Mouse (Mus musculus) midbrain, embryonic 16.5 days (tissue): Measurements from ENCODE around the gene Numbl. TPM values are rescaled to one million over a fixed set of nuclear protein-coding genes. Genes with fewer than 3 reads are reported as not detected.

ENCODE experiments used
- ATAC-seq: fragments of 200-750 bp; cut with Nextera tagmentation; 2 replicates; pipeline ENCODE4 v1.8.0; 2017; ENCODE audit warnings: moderate TSS enrichment
- H3K27ac ChIP-seq: fragments of 300-500 bp; sonication (generic); 2 replicates; pipeline ENCODE4 v1.5.1; 2014; ENCODE audit warnings: mild to moderate bottlenecking, low read length, mixed read lengths
- H3K27me3 ChIP-seq: fragments of 300-500 bp; sonication (generic); 2 replicates; pipeline ENCODE4 v1.6.1; 2014; ENCODE audit warnings: low read depth, low read length, mixed read lengths; ENCODE audit not compliant: control insufficient read depth, insufficient read depth
- H3K36me3 ChIP-seq: fragments of 300-500 bp; sonication (generic); 2 replicates; pipeline ENCODE4 v1.6.1; 2014; ENCODE audit warnings: mild to moderate bottlenecking, low read length, moderate library complexity, mixed read lengths; ENCODE audit not compliant: control insufficient read depth, insufficient read depth
- H3K4me1 ChIP-seq: fragments of 300-500 bp; sonication (generic); 2 replicates; pipeline ENCODE4 v1.6.1; 2014; ENCODE audit warnings: mild to moderate bottlenecking, low read length, mixed read lengths; ENCODE audit not compliant: control insufficient read depth, insufficient read depth
- H3K4me2 ChIP-seq: fragments of 300-500 bp; sonication (generic); 2 replicates; pipeline ENCODE4 v1.6.1; 2014; ENCODE audit warnings: mild to moderate bottlenecking, low read length, mixed read lengths
- H3K4me3 ChIP-seq: fragments of 300-500 bp; sonication (generic); 2 replicates; pipeline ENCODE4 v1.5.1; 2014; ENCODE audit warnings: low read depth, mild to moderate bottlenecking, low read length, moderate library complexity, mixed read lengths
- H3K9ac ChIP-seq: fragments of 300-500 bp; sonication (generic); 2 replicates; pipeline ENCODE4 v1.6.1; 2014; ENCODE audit warnings: low read depth, low read length, mixed read lengths
- H3K9me3 ChIP-seq: fragments of 300-500 bp; sonication (generic); replicated peaks from 2 replicates; pipeline ENCODE4 v1.6.1; 2014; ENCODE audit warnings: mild to moderate bottlenecking, low read length, mixed read lengths; ENCODE audit not compliant: control insufficient read depth, poor library complexity, severe bottlenecking
- WGBS: fragments of 180-500 bp; shearing (Covaris S2); extraction: QIAGEN DNeasy Blood & Tissue Kit; methylation state at CpG from one replicate; pipeline ENCODE4 v1.1.7; 2014; 5-methylcytosine and 5-hydroxymethylcytosine counted together
- polyA plus RNA-seq: library from polyadenylated mRNA; unstranded; fragments of >200 nt; fragmentation: Nextera tagmentation; extraction: Ambion mirVana; gene quantifications from 2 replicates; pipeline ENCODE4 v1.2.1, GENCODE M21; 2015

Gene Numbl
- polyA plus RNA-seq, 1 experiment from 2014 or later: 53.6 TPM

DNA sequence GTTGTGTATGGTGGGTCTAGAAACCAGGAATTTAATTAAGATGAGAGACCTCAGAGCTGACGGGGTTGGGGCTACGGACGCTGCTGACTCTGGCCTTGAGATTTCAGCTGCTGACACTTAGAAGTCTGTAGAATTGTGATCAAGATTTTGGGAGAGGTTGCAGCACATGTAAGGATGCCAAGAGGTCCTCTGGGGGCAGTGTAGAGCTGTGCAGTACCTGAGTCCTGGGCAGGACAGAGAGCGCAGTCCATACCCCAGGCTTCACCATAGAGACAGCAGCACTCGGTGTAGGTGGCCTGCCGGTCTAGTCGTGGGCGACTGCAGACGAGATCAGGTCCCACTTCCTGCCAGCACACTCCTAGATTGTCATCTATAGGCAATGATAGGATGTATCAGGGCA is 49.3 kb downstream of the Numbl start:
- peaks cover 4% of the 10 kb centered on the region; the same call in 1 of the 2 replicates for H3K4me1 ChIP-seq
- no peaks in the 10 kb centered on the region for H3K27me3 ChIP-seq
- no peak overlapping the region for H3K9ac ChIP-seq
- H3K27ac ChIP-seq: no peak overlapping the region
- H3K36me3 ChIP-seq: no peaks in the 10 kb centered on the region
- ATAC-seq: no peak
- 62% methylated on average over 9 of the region's 9 CpGs for WGBS
- H3K9me3 ChIP-seq: no peaks in the 10 kb centered on the region
- no peak overlapping the region for H3K4me3 ChIP-seq
- H3K4me2 ChIP-seq: no peak overlapping the region

DNA sequence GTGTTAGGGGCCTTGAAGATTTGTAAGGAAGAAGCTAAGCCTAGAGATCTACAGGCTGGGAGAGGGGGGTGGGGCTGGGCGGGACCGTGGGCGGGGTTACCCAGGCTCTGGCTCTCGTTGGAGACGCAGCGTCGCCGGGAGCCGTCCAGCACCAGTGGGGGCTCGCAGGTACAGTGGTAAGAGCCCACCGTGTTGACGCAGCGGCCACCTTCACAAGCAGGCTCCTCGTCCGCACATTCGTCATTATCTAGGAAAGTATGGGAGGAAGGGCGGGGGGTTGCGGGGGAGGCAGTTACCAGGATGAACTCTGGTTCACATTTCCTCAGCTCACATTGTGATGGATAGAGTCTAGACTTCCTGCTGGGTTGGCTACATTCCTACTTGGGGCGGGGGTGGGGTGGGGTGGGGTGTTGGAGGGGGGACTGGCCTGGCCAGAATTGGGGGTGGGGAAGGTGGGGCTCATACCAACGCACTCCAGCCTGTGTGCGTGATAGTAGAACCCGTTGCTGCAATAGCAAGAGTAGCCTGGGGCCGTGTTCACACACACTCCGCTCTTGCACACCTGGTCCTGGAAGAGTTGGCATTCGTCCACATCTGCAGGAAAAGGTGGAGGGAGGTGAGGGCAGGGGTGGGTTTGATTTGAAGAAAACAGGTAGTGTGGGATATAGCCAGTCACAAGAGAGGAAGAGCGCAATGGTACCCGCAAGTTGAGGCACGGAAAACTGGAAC is 50.8 kb downstream of the Numbl start:
- H3K4me2 ChIP-seq: peak overlapping the region; percentile 47
- H3K27me3 ChIP-seq: no peaks in the 10 kb centered on the region
- peaks cover 2% of the 10 kb centered on the region; the same call in 1 of the 2 replicates for H3K9me3 ChIP-seq
- peaks cover 4% of the 10 kb centered on the region; the same call in 1 of the 2 replicates for H3K36me3 ChIP-seq
- no peak for ATAC-seq
- H3K4me3 ChIP-seq: 0 out of 2 replicates have a peak overlapping the region, but pooled peaks have one; percentile 5
- H3K4me1 ChIP-seq: peaks cover 4% of the 10 kb centered on the region; the same call in 1 of the 2 replicates
- no peak overlapping the region for H3K9ac ChIP-seq
- 15% methylated on average over 28 of the region's 28 CpGs for WGBS
- H3K27ac ChIP-seq: no peak overlapping the region

DNA sequence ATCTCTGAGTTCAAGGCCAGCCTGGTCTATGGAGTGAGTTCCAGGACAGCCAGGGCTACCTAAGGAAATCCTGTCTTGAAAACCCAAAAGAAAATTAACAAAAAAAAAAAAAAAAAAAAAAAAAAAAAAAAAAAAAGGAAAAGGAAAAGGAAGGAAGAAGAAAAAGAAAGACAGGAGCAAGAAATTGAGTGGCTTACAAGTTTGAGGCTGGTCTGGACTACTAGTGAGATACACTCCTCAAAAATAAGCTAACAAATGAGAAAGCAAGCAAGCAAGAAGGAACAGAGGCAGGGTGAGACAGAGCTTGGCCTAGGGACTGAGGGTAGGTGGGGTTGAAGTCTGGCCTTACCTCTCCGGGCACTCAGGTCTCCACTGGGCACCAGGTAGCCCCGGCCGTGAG is 51.6 kb downstream of the Numbl start:
- WGBS: 52% methylated on average over 3 of the region's 3 CpGs
- ATAC-seq: no peak
- Histone ChIP-seq H3K4me1 (peaks cover 4% of the 10 kb centered on the region; the same call in 1 of the 2 replicates), H3K4me2 (no peak overlapping the region), H3K4me3 (no peak overlapping the region), H3K27me3 (no peaks in the 10 kb centered on the region), H3K27ac (no peak overlapping the region), H3K9me3 (peaks cover 2% of the 10 kb centered on the region; the same call in 1 of the 2 replicates), H3K36me3 (peaks cover 5% of the 10 kb centered on the region; the same call in 1 of the 2 replicates), H3K9ac (no peak overlapping the region)

DNA sequence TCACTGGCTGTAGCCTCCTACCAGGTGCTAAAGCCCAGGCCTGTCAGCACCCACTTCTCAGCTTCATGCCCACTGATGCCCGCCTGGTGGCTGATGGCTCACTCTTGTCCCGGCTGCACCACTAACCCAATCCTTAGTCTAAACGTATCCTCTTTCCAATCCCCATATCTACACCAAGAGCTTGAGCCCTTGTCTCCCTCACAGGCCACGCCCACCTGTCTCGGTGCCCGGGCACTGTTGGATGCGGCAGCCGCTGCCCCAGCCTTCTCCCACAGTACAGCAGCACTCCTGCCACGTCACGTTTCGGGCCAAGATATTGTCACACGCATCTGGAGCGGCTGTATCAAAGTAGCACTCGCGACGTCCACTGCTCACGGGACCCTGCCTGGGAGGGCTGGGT is 52.1 kb downstream of the Numbl start:
- Histone ChIP-seq H3K36me3 (peaks cover 5% of the 10 kb centered on the region; the same call in 1 of the 2 replicates), H3K27ac (no peak overlapping the region), H3K9me3 (peaks cover 2% of the 10 kb centered on the region; the same call in 1 of the 2 replicates), H3K27me3 (no peaks in the 10 kb centered on the region), H3K4me3 (peak overlapping the region; percentile 17), H3K9ac (peak overlapping the region; percentile 48), H3K4me1 (peaks cover 4% of the 10 kb centered on the region; the same call in 1 of the 2 replicates), H3K4me2 (peak overlapping the region; percentile 47)
- 5% methylated on average over 17 of the region's 17 CpGs for WGBS
- peak; percentile 49 for ATAC-seq

DNA sequence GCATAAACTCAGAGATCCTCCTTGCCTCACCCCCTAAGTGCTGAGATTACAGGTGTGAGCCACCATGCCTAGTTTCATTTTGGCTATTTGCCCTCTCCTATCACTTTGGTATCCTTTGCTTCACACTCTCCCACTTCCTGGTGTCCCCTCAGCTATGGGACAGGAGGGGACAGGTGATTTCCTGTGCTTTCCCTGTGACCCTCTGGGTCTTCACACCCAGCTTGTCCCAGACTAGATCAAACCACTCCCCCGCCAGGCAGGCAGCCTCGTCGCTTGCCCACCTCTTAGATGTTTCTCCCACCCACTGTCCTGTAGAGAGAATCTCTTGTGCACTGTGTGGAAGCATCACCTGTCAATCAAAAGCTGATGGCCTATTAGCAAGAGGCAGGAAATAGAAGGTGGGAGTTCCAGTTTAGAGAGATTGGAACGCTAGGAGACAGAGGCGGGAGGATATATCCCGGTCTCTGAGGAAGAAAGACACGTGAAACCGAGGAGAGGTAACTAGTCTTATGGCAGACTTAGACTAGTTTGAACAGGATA is 52.8 kb downstream of the Numbl start:
- H3K4me2 ChIP-seq: no peak overlapping the region

DNA sequence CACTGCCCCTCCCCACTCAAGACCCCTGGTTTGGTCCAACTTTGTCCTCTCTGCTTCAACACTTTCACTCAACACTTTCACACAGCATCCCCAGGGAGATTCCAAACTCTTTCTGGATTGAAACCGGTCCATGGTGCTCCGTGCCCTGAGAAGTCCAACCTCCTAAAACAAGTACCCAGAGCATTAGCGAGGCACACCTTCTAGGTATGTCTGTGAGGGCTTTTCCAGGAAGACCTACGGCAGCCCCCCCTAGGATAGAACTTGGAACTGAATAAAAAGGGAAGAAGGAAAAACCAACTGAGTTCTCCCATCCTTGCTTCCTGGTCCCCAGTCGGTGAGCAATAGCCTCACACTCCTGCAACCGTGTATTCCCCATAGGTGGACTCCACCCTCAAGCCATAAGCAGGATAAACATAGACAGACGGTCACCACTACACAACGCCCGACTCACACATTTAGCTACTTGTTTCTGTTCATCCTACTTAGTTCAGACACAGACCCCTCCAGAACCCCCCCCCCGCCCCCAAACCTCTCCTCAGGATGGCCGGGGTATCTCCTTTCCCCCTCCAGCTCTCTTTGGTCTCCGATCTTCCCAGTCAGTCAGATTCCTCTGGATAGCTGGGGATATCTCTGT is 53.5 kb downstream of the Numbl start:
- peaks cover 4% of the 10 kb centered on the region; the same call in 1 of the 2 replicates for H3K4me1 ChIP-seq
- no peak overlapping the region for H3K27ac ChIP-seq
- ATAC-seq: no peak
- peaks cover 5% of the 10 kb centered on the region; the same call in 1 of the 2 replicates for H3K36me3 ChIP-seq
- no peaks in the 10 kb centered on the region for H3K27me3 ChIP-seq
- WGBS: 95% methylated on average over 12 of the region's 12 CpGs
- peaks cover 2% of the 10 kb centered on the region; the same call in 1 of the 2 replicates for H3K9me3 ChIP-seq
- no peak overlapping the region for H3K4me3 ChIP-seq
- no peak overlapping the region for H3K9ac ChIP-seq
- no peak overlapping the region for H3K4me2 ChIP-seq

More for the DNA sequence above, 52.8 kb downstream of the Numbl start:
- H3K27ac ChIP-seq: no peak overlapping the region
- H3K4me1 ChIP-seq: peaks cover 4% of the 10 kb centered on the region; the same call in 1 of the 2 replicates
- H3K4me3 ChIP-seq: no peak overlapping the region
- no peak overlapping the region for H3K9ac ChIP-seq
- H3K27me3 ChIP-seq: no peaks in the 10 kb centered on the region
- H3K36me3 ChIP-seq: peaks cover 5% of the 10 kb centered on the region; the same call in 1 of the 2 replicates
- H3K9me3 ChIP-seq: peaks cover 2% of the 10 kb centered on the region; the same call in 1 of the 2 replicates
- ATAC-seq: no peak
- WGBS: 45% methylated on average over 8 of the region's 8 CpGs

DNA sequence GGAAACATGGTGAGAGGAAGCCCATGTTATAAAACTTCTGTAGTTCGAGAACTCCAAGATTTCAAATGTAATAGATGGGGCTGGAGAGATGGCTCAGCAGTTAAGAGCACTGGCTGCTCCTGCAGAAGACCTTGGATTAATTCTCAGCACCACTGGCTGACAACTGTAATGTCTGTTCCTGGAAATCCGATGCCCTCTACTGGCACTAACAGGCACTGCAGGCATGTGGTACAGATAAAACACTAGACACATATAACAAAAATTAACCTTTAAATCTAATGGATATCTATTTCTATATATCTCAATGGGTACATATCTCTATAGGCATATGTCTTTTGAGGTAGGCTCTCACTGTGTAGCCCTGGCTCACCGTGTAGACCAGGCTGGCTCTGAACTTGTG is 56.2 kb downstream of the Numbl start:
- WGBS: 94% methylated on average over 3 of the region's 3 CpGs
- Histone ChIP-seq H3K4me2 (no peak overlapping the region), H3K36me3 (peaks cover 5% of the 10 kb centered on the region; the same call in 1 of the 2 replicates), H3K9ac (no peak overlapping the region), H3K27ac (no peak overlapping the region), H3K4me1 (peaks cover 4% of the 10 kb centered on the region; the same call in 1 of the 2 replicates), H3K27me3 (no peaks in the 10 kb centered on the region), H3K4me3 (no peak overlapping the region), H3K9me3 (peaks cover 2% of the 10 kb centered on the region; the same call in 1 of the 2 replicates)
- no peak for ATAC-seq

DNA sequence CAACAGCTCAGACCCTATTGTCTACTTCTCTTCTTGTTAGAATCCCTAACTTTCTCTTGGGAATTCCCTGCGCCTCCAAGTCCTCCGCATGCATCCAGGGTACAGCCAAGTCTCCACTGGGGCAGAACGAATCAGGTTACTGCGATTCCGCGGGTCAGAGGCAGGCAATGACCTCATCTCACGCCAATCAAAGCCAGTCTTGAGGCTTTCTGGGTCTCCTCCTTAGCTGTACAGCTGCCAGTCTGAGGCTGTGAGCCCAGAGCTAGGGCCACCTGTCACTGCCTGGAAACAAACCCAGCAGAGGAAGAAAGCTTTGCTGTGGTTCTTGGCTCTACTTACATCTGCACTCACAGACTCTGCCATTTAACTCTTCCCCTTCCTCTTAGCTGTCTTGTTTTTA is 57.7 kb downstream of the Numbl start:
- ATAC-seq: peak; percentile 68
- WGBS: 20% methylated on average over 7 of the region's 7 CpGs
- Histone ChIP-seq H3K4me2 (no peak overlapping the region), H3K36me3 (peaks cover 5% of the 10 kb centered on the region; the same call in 1 of the 2 replicates), H3K27ac (no peak overlapping the region), H3K27me3 (no peaks in the 10 kb centered on the region), H3K9me3 (peaks cover 2% of the 10 kb centered on the region; the same call in 1 of the 2 replicates), H3K4me3 (no peak overlapping the region), H3K4me1 (no peaks in the 10 kb centered on the region), H3K9ac (no peak overlapping the region)
